Mouse (Mus musculus) liver, embryonic 14.5 days (tissue): ENCODE data around the gene Iqch.
A peak's percentile ranks its signal among the peaks of the same experiment; 100 is the strongest.

Experiments used
- CTCF ChIP-seq: IDR thresholded peaks from 2 replicates; pipeline ENCODE4 v1.5.1; 2016; ENCODE audit warnings: antibody characterized with exemption, low read depth, control low read depth
- EP300 ChIP-seq: IDR thresholded peaks from 2 replicates; pipeline ENCODE4 v1.6.1; 2016; ENCODE audit warnings: antibody characterized with exemption, low read depth

GRCm38 (mm10) chr9:63610231-63610630 is 7.9 kb upstream of the Iqch start:
- TF ChIP-seq CTCF (peak; percentile 51), EP300 (no peak)
